Mouse (Mus musculus): ENCODE measurements around the gene Zan. TPM values are rescaled to one million over a fixed set of nuclear protein-coding genes. Genes with fewer than 3 reads are reported as not detected.

The Zan gene
- polyA plus RNA-seq, 1 experiment, result not detected

GRCm38 (mm10) chr5:137350205-137351057 is 126.4 kb downstream of the Zan start:
- no peak for TF ChIP-seq GATA1 (IDR thresholded peaks at IDR 0.05; ENCODE audit: low read length)

GRCm38 (mm10) chr5:137349384-137350204 is 127.3 kb downstream of the Zan start, which contains the start of gene Ephb4:
Gene Ephb4, plus strand, starts transcription at chr5:137350109.
- TF ChIP-seq GATA1 (IDR thresholded peaks at IDR 0.05; ENCODE audit: low read length), result no peak

- no peak for TF ChIP-seq GATA1 (IDR thresholded peaks at IDR 0.05; ENCODE audit: low read length)
Observed at GRCm38 (mm10) chr5:137348482-137349383, 128.1 kb downstream of the Zan start.

- no peak for TF ChIP-seq GATA1 (IDR thresholded peaks at IDR 0.05; ENCODE audit: low read length)
Observed at GRCm38 (mm10) chr5:137347856-137348255, 129.0 kb downstream of the Zan start.

GRCm38 (mm10) chr5:137346983-137347382 is 129.9 kb downstream of the Zan start:
- TF ChIP-seq GATA1 (IDR thresholded peaks at IDR 0.05; ENCODE audit: low read length), result no peak

- TF ChIP-seq GATA1 (IDR thresholded peaks at IDR 0.05; ENCODE audit: low read length), result no peak
Observed at GRCm38 (mm10) chr5:137346388-137346787, 130.5 kb downstream of the Zan start.

- no peak for TF ChIP-seq GATA1 (IDR thresholded peaks at IDR 0.05; ENCODE audit: low read length)
Observed at GRCm38 (mm10) chr5:137345821-137346220, 131.0 kb downstream of the Zan start.

- no peak for TF ChIP-seq GATA1 (IDR thresholded peaks at IDR 0.05; ENCODE audit: low read length)
Observed at GRCm38 (mm10) chr5:137343869-137344268, 133.0 kb downstream of the Zan start.

- no peak for TF ChIP-seq GATA1 (IDR thresholded peaks at IDR 0.05; ENCODE audit: low read length)
Observed at GRCm38 (mm10) chr5:137343412-137343811, 133.5 kb downstream of the Zan start.

- TF ChIP-seq GATA1 (IDR thresholded peaks at IDR 0.05; ENCODE audit: low read length), result no peak
Observed at GRCm38 (mm10) chr5:137342407-137343012, 134.4 kb downstream of the Zan start.

- no peak for TF ChIP-seq GATA1 (IDR thresholded peaks at IDR 0.05; ENCODE audit: low read length)
Observed at GRCm38 (mm10) chr5:137340222-137340621, 136.6 kb downstream of the Zan start.

- TF ChIP-seq GATA1 (IDR thresholded peaks at IDR 0.05; ENCODE audit: low read length), result no peak
Observed at GRCm38 (mm10) chr5:137339290-137339979, 137.4 kb downstream of the Zan start.

- no peak for TF ChIP-seq GATA1 (IDR thresholded peaks at IDR 0.05; ENCODE audit: low read length)
Observed at GRCm38 (mm10) chr5:137338663-137339289, 138.1 kb downstream of the Zan start.

- no peak for TF ChIP-seq GATA1 (IDR thresholded peaks at IDR 0.05; ENCODE audit: low read length)
Observed at GRCm38 (mm10) chr5:137338256-137338655, 138.6 kb downstream of the Zan start.
